Mouse (Mus musculus): ENCODE data around the gene Zbtb9. TPM values are rescaled to one million over a fixed set of nuclear protein-coding genes. Genes with fewer than 3 reads are reported as not detected.

Zbtb9 gene
- total and polyA plus RNA-seq, 2 experiments from 2014 or later: 4.0 to 5.4 TPM

- peaks cover 31% of the 10 kb centered on the region for H3K36me3 ChIP-seq (replicated peaks; ENCODE audit: control insufficient read depth, insufficient read depth, low read length)
- ATAC-seq (ENCODE audit: insufficient read depth, low read depth) (no peak), DNase-seq (ENCODE audit: low spot score) (no peak)
- no peak overlapping the region for H3K9ac ChIP-seq (replicated peaks; ENCODE audit: low read depth, low read length)
- no peak overlapping the region for H3K4me3 ChIP-seq (ENCODE audit: low read depth, low read length)
- no peak overlapping the region for H3K27ac ChIP-seq (ENCODE audit: low read depth)
- H3K4me2 ChIP-seq (ENCODE audit: low read depth, low read length): no peak overlapping the region
- WGBS: 62% methylated on average over 2 of the region's 2 CpGs
- H3K9me3 ChIP-seq (replicated peaks; ENCODE audit: control insufficient read depth, low read length): no peaks in the 10 kb centered on the region
- no peaks in the 10 kb centered on the region for H3K27me3 ChIP-seq (ENCODE audit: control insufficient read depth, insufficient read depth, low read length)
- TF ChIP-seq CTCF (IDR thresholded peaks at IDR 0.05; ENCODE audit: low read depth): no peak
- no peak for TF ChIP-seq EP300 (IDR thresholded peaks at IDR 0.05; ENCODE audit: low read depth)
- no peaks in the 10 kb centered on the region for H3K4me1 ChIP-seq (ENCODE audit: control insufficient read depth, insufficient read depth)
These were observed 6.5 kb downstream of the Zbtb9 start for GRCm38 (mm10) chr17:26979426-26979825.

GRCm38 (mm10) chr17:26981050-26981449, 8.1 kb downstream of the Zbtb9 start:
- Histone ChIP-seq H3K27ac (ENCODE audit: low read depth) (peak overlapping the region; percentile 21; the same call in 1 of the 2 replicates), H3K4me2 (ENCODE audit: low read depth, low read length) (no peak overlapping the region), H3K9me3 (replicated peaks; ENCODE audit: control insufficient read depth, low read length) (no peaks in the 10 kb centered on the region), H3K36me3 (replicated peaks; ENCODE audit: control insufficient read depth, insufficient read depth, low read length) (peaks cover 14% of the 10 kb centered on the region; the same call in 1 of the 2 replicates), H3K27me3 (ENCODE audit: control insufficient read depth, insufficient read depth, low read length) (no peaks in the 10 kb centered on the region), H3K4me1 (ENCODE audit: control insufficient read depth, insufficient read depth) (no peaks in the 10 kb centered on the region), H3K9ac (replicated peaks; ENCODE audit: low read depth, low read length) (no peak overlapping the region), H3K4me3 (ENCODE audit: low read depth, low read length) (no peak overlapping the region)
- WGBS: 49% methylated on average over 2 of the region's 2 CpGs
- no peak for ATAC-seq (ENCODE audit: insufficient read depth, low read depth)
- no peak for DNase-seq (ENCODE audit: low spot score)
- TF ChIP-seq EP300 (IDR thresholded peaks at IDR 0.05; ENCODE audit: low read depth) (no peak), CTCF (IDR thresholded peaks at IDR 0.05; ENCODE audit: low read depth) (no peak)

- TF ChIP-seq CTCF (IDR thresholded peaks at IDR 0.05; ENCODE audit: low read depth) (no peak), EP300 (IDR thresholded peaks at IDR 0.05; ENCODE audit: low read depth) (no peak)
- H3K27ac ChIP-seq (ENCODE audit: low read depth): no peak overlapping the region
- H3K9ac ChIP-seq (replicated peaks; ENCODE audit: low read depth, low read length): no peak overlapping the region
- no peaks in the 10 kb centered on the region for H3K27me3 ChIP-seq (ENCODE audit: control insufficient read depth, insufficient read depth, low read length)
- no peak overlapping the region for H3K4me2 ChIP-seq (ENCODE audit: low read depth, low read length)
- DNase-seq (ENCODE audit: low spot score) (no peak), ATAC-seq (ENCODE audit: insufficient read depth, low read depth) (no peak)
- H3K36me3 ChIP-seq (replicated peaks; ENCODE audit: control insufficient read depth, insufficient read depth, low read length): peaks cover 2% of the 10 kb centered on the region; the same call in 1 of the 2 replicates
- H3K9me3 ChIP-seq (replicated peaks; ENCODE audit: control insufficient read depth, low read length): no peaks in the 10 kb centered on the region
- no peaks in the 10 kb centered on the region for H3K4me1 ChIP-seq (ENCODE audit: control insufficient read depth, insufficient read depth)
- H3K4me3 ChIP-seq (ENCODE audit: low read depth, low read length): no peak overlapping the region
- 77% methylated on average over 4 of the region's 4 CpGs for WGBS
These were observed 10.4 kb downstream of the Zbtb9 start for GRCm38 (mm10) chr17:26983382-26983781.

- Histone ChIP-seq H3K27me3 (ENCODE audit: control insufficient read depth, insufficient read depth, low read length) (no peaks in the 10 kb centered on the region), H3K9me3 (replicated peaks; ENCODE audit: control insufficient read depth, low read length) (no peaks in the 10 kb centered on the region), H3K4me1 (ENCODE audit: control insufficient read depth, insufficient read depth) (no peaks in the 10 kb centered on the region), H3K27ac (ENCODE audit: low read depth) (no peak overlapping the region), H3K4me3 (ENCODE audit: low read depth, low read length) (no peak overlapping the region), H3K9ac (replicated peaks; ENCODE audit: low read depth, low read length) (no peak overlapping the region), H3K4me2 (ENCODE audit: low read depth, low read length) (no peak overlapping the region), H3K36me3 (replicated peaks; ENCODE audit: control insufficient read depth, insufficient read depth, low read length) (no peaks in the 10 kb centered on the region)
- WGBS: 86% methylated on average over 10 of the region's 10 CpGs
- ATAC-seq (ENCODE audit: insufficient read depth, low read depth) (no peak), DNase-seq (ENCODE audit: low spot score) (no peak)
- TF ChIP-seq EP300 (IDR thresholded peaks at IDR 0.05; ENCODE audit: low read depth) (no peak), CTCF (IDR thresholded peaks at IDR 0.05; ENCODE audit: low read depth) (no peak)
These were observed 12.7 kb downstream of the Zbtb9 start for GRCm38 (mm10) chr17:26985503-26986179.

GRCm38 (mm10) chr17:26990521-26990920, 17.6 kb downstream of the Zbtb9 start:
- peaks cover 15% of the 10 kb centered on the region for H3K4me1 ChIP-seq (ENCODE audit: control insufficient read depth, insufficient read depth)
- ATAC-seq (ENCODE audit: insufficient read depth, low read depth) (no peak), DNase-seq (ENCODE audit: low spot score) (no peak)
- no peak overlapping the region for H3K4me2 ChIP-seq (ENCODE audit: low read depth, low read length)
- no peak for TF ChIP-seq EP300 (IDR thresholded peaks at IDR 0.05; ENCODE audit: low read depth)
- no peak for TF ChIP-seq CTCF (IDR thresholded peaks at IDR 0.05; ENCODE audit: low read depth)
- no peaks in the 10 kb centered on the region for H3K9me3 ChIP-seq (replicated peaks; ENCODE audit: control insufficient read depth, low read length)
- H3K27me3 ChIP-seq (ENCODE audit: control insufficient read depth, insufficient read depth, low read length): no peaks in the 10 kb centered on the region
- H3K36me3 ChIP-seq (replicated peaks; ENCODE audit: control insufficient read depth, insufficient read depth, low read length): no peaks in the 10 kb centered on the region
- no peak overlapping the region for H3K27ac ChIP-seq (ENCODE audit: low read depth)
- no peak overlapping the region for H3K9ac ChIP-seq (replicated peaks; ENCODE audit: low read depth, low read length)
- H3K4me3 ChIP-seq (ENCODE audit: low read depth, low read length): no peak overlapping the region

- no peak overlapping the region for H3K9ac ChIP-seq (replicated peaks; ENCODE audit: low read depth, low read length)
- peak; percentile 86 for DNase-seq (ENCODE audit: low spot score)
- H3K27ac ChIP-seq (ENCODE audit: low read depth): peak overlapping the region; percentile 78
- peak; percentile 77 for ATAC-seq (ENCODE audit: insufficient read depth, low read depth)
- H3K4me3 ChIP-seq (ENCODE audit: low read depth, low read length): no peak overlapping the region
- H3K4me1 ChIP-seq (ENCODE audit: control insufficient read depth, insufficient read depth): peaks cover 17% of the 10 kb centered on the region
- no peak for TF ChIP-seq EP300 (IDR thresholded peaks at IDR 0.05; ENCODE audit: low read depth)
- TF ChIP-seq CTCF (IDR thresholded peaks at IDR 0.05; ENCODE audit: low read depth): no peak
- H3K4me2 ChIP-seq (ENCODE audit: low read depth, low read length): peak overlapping the region; percentile 30; the same call in 1 of the 2 replicates
- 18% methylated on average over 14 of the region's 14 CpGs for WGBS
- H3K27me3 ChIP-seq (ENCODE audit: control insufficient read depth, insufficient read depth, low read length): no peaks in the 10 kb centered on the region
- H3K9me3 ChIP-seq (replicated peaks; ENCODE audit: control insufficient read depth, low read length): no peaks in the 10 kb centered on the region
- H3K36me3 ChIP-seq (replicated peaks; ENCODE audit: control insufficient read depth, insufficient read depth, low read length): no peaks in the 10 kb centered on the region
These were observed 21.4 kb downstream of the Zbtb9 start for GRCm38 (mm10) chr17:26994410-26994809.
